Comparison of ENCODE assay signal across 19 mouse cellular contexts in the genomic region with DNA sequence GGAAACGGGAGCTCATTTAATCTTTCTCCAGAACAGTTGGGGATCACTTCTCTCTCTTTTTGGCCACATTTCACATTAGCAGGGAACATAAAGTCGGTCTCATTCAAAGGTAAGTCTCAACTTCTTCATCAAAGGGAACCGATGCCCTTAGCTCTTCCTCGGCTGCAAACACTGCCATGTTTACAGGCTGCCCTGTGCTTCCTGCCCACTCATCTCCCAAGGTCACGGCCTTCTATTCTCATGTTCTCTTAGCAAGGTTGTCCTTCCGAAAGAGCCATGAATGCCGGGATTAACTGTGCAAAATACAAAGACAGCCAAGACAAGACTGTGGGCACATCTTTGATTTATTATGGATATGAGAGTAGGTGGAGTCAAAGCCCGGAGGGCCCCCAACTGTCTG.
"Had no signal": no experiment of that assay in that cellular context is flagged by ENCODE, and none has a peak within 500 bp of the region (broad histone marks: within the 10 kb centered on the region; RNA-seq: fewer than 3 reads in every experiment).

No protein-coding gene starts in this region.

- H3K4me2 ChIP-seq: limb, embryonic 13.5 days; liver, embryonic 12.5 days; liver, embryonic 15.5 days; midbrain, embryonic 12.5 days; neural tube, embryonic 13.5 days had no signal

- H3K27me3 ChIP-seq: limb, embryonic 13.5 days; liver, embryonic 12.5 days; liver, embryonic 15.5 days; midbrain, embryonic 12.5 days; neural tube, embryonic 13.5 days had no signal

- H3K27ac ChIP-seq: kidney, postnatal 0 days; layer of hippocampus, adult 2 months; limb, embryonic 10.5 days; limb, embryonic 13.5 days; liver, embryonic 12.5 days; liver, embryonic 15.5 days; midbrain, embryonic 12.5 days; neural tube, embryonic 13.5 days had no signal

- H3K36me3 ChIP-seq: limb, embryonic 10.5 days; limb, embryonic 13.5 days; liver, embryonic 12.5 days; liver, embryonic 15.5 days; midbrain, embryonic 12.5 days; neural tube, embryonic 13.5 days had no signal

- ATAC-seq: liver, embryonic 12.5 days; midbrain, embryonic 16.5 days had no signal

- H3K9ac ChIP-seq: limb, embryonic 13.5 days; liver, embryonic 12.5 days; liver, embryonic 15.5 days; midbrain, embryonic 12.5 days; neural tube, embryonic 13.5 days had no signal

- H3K4me1 ChIP-seq: limb, embryonic 10.5 days; limb, embryonic 13.5 days; liver, embryonic 12.5 days; liver, embryonic 15.5 days; midbrain, embryonic 12.5 days had no signal

- H3K9me3 ChIP-seq: limb, embryonic 10.5 days; limb, embryonic 13.5 days; liver, embryonic 12.5 days; liver, embryonic 15.5 days; midbrain, embryonic 12.5 days; neural tube, embryonic 13.5 days had no signal

- DNase-seq: kidney, adult 2 months; kidney, postnatal 25 days; layer of hippocampus, adult 9-11 months; liver; lung, adult 2 months; lung, postnatal 14 days; lung, postnatal 4 days; thymus, adult 2 months; thymus, postnatal 25 days had no signal

- H3K4me3 ChIP-seq: layer of hippocampus, adult 2 months; limb, embryonic 10.5 days; limb, embryonic 13.5 days; liver, embryonic 12.5 days; liver, embryonic 15.5 days; midbrain, embryonic 12.5 days; myocyte; neural tube, embryonic 13.5 days had no signal
